Mouse (Mus musculus) lung, postnatal 36 days (tissue): ENCODE results near the gene Eif2s1.

Source experiments
- DNase-seq: peaks from one replicate; pipeline ENCODE4 v3.0.0; 2022; ENCODE audit warnings: mixed read lengths

The Eif2s1 gene

DNA sequence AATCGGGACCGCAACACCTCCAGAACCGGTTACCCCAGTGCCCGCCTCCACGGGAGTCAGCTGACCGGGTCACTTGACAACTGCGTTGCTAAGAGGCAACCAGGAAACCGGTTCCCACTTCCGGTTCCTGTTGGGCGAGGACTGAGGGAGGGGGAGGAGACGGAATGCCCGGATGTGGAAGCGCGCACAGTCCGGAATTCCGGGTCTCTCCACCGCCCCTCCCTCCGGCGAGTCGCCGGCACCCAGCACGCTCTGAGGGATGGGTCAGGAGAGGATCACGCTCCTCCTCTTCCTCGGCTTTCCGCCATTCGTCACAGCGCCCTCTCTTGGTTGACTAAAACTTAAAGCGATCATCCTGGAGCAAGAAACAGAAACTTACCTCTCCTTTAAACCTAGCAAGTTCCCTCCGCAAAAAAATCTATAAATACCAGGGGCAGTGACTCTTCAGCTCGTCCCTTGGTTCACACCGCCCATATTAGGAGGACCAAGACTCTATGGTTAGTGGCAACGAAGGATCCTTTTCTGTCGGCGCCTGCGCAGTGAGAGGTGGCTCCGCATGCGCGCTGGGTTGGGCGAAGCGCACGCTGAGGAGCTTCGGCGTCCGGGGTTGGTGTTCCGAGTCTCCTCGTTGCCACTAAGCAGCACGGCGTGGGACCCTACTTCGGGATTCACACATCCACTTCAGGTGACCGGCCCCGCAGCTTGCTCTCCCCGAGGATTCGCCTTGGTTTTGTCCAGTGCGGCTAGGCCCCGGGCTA, at the start of gene Eif2s1, which contains the start of gene Atp6v1d:
Gene Eif2s1 (plus strand): TSS at position 324 of the 758 bp plus-strand sequence.
Gene Atp6v1d (minus strand): TSS at position 143 of the 758 bp plus-strand sequence.
- DNase-seq, result peak; percentile 99

DNA sequence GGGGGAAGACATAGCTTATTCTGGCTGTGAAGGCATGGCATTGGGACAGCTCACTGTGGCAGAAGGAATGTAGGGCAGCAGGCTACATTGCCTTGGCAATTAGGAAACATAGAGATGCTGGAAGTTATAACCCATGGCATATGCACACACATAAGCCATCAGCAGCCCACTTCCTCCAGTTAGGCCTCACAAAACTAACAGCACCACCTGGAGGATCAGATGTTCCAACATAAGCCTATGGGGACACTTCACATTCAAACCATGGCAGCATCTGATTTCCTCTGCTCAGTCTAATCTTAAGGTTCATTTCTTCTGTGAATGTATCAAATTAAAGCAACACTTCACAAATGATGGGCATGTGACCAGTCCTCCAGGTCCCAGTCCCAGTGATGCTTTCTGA, 47.2 kb upstream of the Eif2s1 start:
- DNase-seq, result peak; percentile 39

DNA sequence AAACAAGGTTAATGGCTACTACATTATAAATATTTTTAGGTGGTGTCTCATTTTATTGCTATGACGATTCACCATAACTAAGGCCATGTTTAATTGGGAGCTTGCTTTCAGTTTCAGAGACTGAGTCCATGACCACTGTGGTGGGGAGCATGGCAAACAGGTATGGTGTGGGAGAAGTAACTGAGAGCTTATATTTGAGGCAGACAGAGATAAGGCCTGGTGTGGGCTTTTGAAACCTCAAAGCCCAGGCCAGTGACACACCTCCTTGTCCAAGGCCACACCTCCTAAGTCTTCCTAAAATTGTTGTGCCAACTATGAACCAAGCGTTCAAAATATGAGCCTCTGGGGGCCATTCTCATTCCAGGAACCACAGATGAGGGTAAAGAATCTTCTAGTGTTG, 27.1 kb upstream of the Eif2s1 start:
- DNase-seq, result no peak

DNA sequence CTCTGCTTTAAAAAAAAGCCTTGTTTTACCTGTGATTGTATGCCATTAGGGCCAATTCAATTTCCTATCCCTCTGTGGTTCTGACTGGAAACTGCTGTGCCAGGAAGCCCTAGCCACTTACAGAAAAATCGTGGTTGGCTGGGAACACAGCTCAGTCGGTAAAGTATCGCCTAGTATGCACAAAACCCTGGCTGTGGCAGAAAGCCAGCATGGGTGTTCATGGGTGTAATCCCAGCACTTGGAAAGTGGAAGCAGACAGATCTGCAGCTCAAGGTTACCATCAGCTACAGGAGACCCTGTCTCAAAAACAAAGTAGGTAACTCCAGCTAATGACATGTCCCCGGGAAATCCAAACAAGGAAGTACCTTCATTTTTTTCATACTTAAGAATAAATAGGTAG, 21.7 kb upstream of the Eif2s1 start:
- DNase-seq, result no peak

DNA sequence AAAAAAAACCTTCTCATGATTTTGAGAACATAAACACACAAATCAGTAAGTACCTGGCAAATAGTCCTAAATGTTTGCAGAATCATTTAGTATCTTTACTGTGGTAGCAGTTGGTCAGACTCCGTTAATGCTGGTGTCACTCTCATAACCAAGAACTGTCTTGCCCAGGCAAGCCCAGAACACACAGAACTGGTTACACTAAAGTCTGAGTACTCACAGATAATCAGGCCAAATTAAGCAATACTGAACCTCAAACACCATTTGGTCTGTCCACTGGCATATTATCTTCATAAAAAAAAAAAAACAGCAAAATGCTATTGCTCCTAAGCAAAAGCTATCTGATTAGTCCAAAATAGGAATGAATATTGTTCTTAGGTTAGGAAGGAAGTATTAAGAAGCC, 19.2 kb upstream of the Eif2s1 start:
- no peak for DNase-seq

DNA sequence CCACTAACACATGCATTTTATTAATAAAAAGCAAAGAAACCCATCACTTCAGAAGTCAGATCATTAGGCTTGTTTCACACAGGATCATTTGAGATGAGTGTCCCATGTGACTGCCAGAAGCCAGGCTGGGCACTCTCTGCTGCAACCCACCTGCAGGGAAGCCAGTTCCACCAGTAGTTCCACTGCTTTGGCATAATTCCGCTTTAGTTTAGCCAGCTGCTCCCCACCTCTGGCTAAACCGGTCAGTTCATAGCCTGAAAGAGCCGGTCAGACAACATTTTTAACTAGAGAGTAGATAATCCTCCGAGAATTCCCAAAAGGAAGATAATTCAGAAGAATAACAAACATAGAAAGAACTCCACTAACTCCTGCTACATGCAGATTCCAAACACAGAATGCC, 13.4 kb upstream of the Eif2s1 start:
- no peak for DNase-seq

DNA sequence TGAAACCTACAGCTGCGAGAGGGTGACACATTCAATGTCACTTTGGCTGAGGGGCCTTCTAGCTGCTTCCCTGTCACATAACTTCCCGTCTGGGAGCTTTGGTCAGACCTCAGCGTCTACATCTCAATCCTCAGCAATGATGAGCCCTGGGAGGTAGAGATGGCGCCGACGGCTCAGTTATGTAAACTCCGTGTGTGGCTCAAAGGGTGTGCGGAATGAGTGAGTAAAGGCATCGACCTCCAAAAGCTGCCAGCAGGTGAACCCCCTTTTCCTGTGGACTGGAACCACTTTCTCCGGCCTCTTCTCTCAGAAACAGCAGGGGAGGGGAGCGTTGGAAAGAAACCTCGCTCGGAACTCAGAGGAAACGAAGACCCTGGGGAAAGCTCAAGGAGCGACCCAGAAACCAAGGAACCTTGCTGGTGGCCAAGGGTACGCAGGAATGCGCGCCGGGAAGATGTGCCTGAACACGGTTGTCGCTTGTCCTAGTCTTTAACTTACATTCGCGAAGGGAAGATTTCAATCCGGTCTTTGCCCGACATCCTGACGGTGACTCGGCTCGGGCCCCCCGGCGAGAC, 611 bp upstream of the Eif2s1 start:
- DNase-seq, result peak; percentile 25

DNA sequence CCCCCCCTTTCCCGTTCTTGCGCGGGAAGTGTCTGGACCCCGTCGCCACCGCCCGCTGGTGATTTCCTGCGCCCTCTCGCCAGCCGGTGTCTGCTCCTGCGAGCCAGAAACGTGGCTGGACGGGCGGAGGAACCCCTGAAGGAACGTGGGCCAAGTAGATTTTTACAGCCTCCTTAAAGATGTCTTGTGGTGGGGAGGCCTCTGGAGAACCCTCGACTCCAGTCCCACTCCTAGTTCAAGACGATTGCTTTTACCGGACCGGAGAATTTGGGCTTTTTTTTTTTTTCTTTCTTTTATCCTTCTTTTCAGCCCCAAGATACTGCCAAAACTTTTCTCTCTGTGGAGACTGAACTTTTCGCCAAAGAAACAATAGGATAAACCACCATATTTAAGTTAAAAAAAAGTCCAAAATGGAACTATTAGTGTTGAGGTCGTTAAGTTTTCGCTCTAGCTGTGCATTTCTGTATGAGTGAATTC, 673 bp downstream of the Eif2s1 start:
- no peak for DNase-seq

DNA sequence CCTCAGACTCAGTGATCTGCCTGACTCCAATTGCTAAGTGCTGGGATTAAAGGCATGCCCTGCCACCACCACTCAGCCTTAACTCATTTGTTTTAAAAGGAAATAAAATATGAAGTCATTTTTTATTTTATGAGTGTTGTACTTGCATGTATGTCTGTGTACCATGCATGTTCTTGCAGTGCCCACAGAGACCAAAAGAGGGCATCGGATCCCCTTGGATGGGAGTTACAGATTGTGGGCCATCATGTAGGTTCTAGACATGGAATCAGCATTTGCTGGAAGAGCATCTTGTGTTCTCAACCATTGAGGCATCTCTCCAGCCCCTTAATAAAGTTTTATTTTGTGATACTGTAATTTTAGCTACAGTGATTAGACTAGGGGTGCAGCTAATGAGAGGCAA, 3.8 kb downstream of the Eif2s1 start:
- DNase-seq, result peak; percentile 21

DNA sequence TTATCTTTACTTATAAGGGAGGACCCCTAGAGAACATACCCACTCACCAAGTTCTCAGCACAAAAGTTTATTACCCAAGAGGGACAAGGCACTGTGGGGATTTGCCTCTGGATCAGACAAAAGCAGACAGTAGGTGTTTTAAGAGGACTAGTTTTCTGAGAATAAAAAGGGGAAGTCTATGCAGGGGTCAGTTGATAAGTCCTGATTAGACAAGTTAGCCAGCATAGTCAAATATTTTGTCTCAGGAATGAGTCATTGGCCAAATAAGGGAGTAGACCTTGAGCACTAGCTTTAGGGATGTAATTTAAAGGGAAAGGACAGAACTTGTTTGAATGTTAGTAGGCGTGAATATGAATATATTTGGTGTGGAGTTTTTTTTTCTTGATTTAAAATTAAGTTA, 6.5 kb downstream of the Eif2s1 start:
- no peak for DNase-seq

DNA sequence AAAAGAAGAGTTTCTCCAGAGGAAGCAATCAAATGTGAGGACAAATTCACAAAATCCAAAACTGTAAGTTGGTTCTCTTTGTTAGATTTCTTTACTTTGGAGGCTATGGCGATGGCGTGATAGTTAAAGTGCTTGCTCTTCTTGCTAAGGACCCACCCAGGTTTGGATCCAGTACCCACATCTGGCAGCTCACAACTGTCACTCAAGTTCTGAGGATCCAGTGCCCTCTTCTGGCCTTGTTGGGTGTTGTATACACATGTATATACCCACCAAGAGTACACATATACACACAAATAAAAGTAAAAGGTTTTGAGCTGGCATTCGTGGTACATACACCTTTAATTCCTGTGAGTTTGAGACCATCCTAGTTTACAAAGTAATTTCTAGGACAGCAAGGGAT, 13.0 kb downstream of the Eif2s1 start:
- DNase-seq, result no peak

DNA sequence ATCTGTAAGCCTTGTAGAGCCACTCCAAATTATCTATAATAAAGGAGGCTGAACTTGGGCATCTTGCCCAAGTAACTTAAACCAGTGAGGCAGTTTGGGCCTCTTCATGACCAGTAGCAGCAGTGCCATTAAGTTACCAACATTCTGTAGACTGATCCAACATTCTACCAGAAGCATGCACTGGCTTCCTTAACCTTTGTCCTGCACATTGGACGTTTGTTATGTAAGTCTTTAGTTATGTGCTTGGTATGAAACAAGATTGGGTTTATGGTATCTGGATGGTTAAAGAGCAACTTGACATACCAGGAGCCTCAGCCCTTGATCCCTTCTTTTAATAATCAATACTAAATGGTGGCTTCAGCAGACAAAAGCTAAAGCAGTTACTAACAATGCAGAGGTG, 28.4 kb downstream of the Eif2s1 start:
- no peak for DNase-seq

DNA sequence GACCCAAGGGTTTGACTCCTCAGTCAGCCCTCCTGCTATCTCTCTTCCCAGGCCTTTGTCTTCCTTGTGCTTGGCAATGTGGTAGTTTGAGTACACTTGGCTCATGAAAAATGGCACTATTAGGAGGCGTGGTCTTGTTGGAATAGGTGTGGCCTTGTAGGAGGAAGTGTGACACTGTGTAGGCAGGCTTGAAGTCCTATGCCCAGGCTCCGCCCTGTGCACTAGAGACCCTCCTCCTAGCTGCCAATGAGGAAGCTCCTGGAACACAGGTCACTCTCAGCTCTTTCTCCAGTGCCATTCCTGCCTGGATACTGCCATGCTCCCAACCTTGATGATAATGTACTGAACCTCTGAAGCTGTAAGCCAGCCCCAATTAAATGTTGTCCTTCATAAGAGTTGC, 29.5 kb downstream of the Eif2s1 start:
- no peak for DNase-seq

DNA sequence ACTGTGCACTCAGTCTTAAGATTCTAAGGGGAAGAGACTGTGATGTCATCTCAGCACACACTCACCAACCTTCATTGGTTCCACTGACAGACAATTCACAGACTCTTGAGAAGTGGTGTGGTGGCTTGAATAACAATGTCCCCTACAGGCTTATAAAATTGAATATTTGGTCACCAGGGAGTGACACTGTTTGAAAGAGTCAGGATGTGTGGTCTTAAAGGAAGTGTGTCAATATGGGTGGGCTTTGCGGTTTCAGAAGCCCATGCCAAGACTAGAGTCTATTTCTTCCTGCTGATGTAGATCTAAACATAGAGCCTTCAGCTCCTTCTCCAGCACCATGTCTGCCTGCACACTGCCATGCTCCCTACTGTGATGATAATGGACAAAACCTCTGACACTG, 36.2 kb downstream of the Eif2s1 start:
- no peak for DNase-seq

DNA sequence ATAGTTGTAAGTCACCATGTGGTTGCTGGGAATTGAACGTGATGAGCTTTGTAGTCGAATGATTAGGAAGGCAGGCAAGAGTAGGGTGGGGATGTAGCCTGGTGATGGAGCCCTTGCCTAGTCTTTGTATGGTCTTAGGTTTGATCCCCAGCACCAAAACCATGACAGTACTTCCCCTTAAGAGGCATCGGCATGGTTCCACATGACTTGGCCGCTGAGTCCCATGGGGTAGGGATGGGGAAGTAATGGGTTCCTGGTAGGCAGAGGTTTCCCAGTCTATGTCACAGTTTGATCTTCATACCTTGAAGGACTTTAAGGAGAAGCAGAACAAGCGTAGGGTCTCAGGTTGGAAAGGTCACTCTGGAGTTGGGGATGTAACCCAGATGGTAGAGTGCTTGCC, 39.8 kb downstream of the Eif2s1 start:
- no peak for DNase-seq

DNA sequence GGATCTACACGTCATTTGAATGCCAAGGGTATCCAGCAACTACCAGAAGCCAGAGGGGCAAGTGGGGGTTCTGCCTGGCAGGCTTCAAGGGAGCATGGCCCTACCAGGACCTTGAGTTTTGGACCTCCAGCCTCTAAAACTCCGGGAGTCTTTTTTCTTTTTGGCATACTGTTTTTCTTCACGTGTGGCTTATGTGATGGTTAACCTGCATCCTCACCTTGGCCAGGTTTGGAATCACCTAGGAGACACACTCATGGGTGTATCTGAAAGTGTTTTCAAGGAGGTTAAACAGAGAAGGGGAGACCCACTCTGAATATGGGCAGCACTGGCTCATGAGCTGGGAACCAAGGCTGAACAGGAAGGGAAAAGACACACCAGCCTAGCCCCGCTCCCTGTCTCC, 41.7 kb downstream of the Eif2s1 start:
- DNase-seq, result no peak

DNA sequence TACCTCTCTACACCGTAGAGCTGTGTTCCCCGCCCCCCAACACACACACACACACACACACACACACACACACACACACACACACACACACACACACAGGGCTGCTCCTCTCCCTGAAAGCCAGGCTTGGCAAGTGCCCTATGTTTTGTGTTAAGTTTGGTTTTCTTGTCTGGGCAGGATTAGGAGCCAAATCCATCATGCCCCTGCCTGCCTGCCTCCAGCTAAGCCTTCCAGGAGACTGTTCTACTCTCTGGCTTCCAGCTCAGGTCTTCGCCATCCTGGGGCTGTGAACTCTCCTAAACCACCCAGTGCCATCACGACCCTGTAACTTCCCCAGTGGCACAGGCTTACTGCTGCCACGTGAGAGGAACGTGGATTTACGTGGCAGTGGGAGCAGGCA, 42.9 kb downstream of the Eif2s1 start:
- no peak for DNase-seq

DNA sequence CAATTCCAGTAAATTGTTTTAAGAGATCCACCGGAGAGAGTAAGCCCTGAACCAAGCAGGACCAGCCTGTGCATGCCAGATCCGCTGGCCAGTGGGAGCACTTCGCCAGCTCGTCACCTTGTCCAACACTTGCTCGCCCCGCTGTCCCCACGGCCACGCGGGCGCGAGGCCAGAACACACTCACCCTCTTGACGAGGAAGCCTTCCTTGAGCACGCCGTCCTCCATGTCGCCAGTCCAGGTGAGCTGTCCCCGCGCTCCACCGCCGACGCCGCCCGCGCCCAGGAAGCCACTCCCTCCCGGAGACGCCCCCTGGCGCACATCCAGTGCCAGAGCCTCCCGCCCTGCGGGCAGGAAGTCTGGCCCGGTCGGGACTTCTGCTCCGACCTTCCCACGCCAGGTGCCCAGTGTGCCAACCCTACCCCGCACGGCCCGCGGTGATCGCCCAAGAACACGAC, 45.1 kb downstream of the Eif2s1 start, which contains the start of gene Plek2:
Gene Plek2 (minus strand): TSS at position 258 of the 456 bp plus-strand sequence.
- peak; percentile 78 for DNase-seq

DNA sequence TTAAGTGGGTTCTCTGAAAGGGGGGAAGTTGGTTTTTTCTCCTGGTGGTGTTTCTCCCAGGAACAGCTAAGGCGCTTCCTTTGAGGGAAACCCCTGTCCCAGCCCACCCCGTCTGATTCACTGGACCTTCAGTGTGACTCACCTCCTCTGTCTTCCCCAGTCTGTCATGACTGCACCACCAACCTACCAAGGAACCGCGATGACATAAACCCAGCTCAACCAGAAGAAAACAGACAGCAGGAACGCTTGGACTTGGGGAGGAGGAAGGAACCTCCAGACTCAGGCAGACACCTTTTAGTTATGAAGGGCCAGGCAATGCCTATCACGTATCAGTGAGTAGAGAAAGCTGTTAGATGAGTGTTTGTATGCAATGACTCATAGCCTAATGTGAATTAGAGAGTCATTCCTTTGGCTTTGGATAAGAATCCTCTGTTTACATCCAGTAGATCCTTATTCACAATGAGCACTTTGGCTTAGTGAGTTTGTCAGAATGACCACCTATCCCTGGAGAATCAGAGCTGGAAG, 46.5 kb downstream of the Eif2s1 start:
- no peak for DNase-seq

DNA sequence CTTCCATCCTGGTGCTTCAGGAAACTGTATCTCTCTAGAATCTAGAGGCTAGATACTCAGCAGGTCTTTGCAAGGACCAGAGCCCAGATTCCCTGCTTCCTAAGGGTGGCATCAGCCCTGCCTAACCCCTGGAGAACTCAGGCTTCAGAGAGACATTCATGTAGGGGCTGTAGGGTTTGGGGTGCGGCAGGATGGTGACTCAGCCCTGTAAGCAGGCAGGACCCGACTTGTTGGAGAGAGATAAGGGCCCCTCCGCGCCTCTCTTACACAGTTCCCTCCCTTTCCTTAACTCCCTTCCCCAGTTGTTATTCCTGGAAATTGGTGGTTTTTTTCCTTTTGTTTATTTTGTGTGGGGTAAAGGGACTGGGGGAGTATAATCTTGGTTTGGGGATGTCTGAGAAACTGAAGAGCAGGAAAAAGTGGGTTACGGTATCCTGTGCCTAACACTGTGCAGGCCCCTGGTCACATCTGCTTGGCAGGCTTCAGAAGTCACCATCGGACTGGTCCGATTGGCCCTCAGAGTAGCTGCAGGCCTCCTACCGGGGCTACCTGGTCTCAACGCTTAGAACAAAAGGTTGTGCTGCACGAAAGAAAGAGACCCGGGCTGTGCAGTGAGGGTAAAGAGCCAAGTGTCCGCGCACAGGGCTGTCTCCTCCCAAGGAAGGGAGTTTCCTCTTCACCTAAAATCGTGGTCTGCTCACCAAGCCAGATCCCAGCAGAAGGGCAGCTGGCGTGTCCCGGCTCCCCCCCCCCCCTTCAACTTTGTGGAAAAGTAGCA, 49.3 kb downstream of the Eif2s1 start:
- no peak for DNase-seq

DNA sequence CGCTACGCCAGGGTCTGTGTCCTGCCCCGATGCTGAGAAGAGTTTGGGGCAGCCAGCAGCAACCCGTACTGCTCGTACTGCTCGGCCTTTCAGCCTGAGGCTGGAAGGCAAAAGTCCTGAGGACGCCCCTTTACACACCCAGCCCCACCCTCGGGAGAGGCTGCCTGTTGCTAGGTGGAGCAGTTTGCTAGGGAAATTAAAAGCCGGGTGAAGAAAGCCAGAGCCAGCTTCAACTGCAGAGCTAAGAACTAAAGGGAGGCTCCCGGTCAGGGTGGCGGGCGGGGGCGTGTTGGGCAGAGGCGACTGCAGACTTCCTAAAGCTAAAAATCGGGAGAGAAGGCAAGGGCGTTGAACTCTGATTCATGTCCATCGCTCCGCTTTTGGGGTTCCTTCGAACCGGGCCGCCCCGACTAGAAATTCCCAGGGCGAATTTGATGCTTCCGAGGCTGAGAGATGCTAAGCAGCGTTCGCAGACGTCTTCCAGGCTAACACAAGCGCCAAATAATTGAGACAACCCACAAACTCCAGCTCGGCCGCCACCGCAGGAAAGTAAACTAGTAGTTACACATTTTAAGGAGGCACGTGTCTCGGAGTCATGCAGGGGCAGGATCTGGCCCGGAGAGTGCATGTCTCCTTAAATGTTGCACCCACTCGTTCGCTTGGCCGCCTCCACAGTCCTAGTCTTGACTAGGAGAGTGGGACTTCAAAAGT, 50.2 kb downstream of the Eif2s1 start:
- DNase-seq, result peak; percentile 40

DNA sequence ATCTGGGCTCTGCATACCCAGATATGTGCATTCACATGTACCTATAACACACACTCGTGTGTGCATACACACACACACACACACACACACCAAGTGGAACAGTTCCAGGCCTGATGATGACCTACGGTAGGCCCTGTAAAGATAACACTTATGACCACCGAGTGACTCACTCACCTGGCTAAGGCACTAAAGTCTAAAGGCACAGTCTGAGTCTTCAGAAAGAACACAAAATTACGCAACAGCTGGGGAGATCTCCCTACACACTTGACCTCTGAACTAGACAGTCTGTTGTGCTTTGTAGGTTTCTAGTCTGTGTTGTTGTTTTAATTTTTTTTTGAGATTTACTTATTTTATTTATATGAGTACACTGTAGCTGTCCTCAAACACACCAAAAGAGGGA, 52.8 kb downstream of the Eif2s1 start:
- no peak for DNase-seq

DNA sequence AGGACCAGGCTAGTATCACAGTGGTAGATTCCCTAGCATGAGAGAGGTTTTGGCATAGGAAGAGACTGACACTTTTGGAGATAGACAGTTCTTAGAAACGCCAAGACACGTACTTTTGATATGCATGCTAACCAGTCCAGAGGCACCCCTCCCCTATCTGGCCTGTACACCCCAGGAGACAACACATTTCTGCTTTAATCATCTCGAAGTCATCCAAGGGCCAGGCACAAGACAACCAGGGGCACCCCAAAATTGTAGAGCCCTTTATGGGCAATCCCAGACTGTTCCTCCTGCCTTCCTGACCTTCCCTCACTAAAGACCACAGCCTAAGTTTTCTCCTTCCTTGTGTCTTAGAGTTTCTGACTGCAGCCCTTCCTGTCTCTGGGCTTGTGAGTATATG, 53.9 kb downstream of the Eif2s1 start:
- DNase-seq, result no peak
